ENCODE assay signal across 12 mouse cellular contexts in genomic region chr7:70336571-70337240, GRCm38 (mm10). TPM values are rescaled to one million over a fixed set of nuclear protein-coding genes. Genes with fewer than 3 reads are reported as not detected.
DNase-seq lines count a peak whose midpoint lies in the region; ATAC-seq and TF ChIP-seq lines count a peak whose summit lies in the region.
"Had no signal": no experiment of that assay in that cellular context is flagged by ENCODE, and none has a peak within 500 bp of the region (broad histone marks: within the 10 kb centered on the region; RNA-seq: fewer than 3 reads in every experiment).

No protein-coding gene starts in this region.

- 0 out of 2 replicates have a peak overlapping the region, but pooled peaks have one; percentile 71 for H3K27ac ChIP-seq in kidney, embryonic 15.5 days
- peak overlapping the region; percentile 86 for H3K27ac ChIP-seq in embryonic facial prominence, embryonic 10.5 days (replicated peaks)
- H3K27ac ChIP-seq in hindbrain, embryonic 16.5 days (ENCODE audit: low read depth, low read length): no peak overlapping the region
- H3K27ac ChIP-seq in neural tube, embryonic 14.5 days (ENCODE audit: low read depth, low read length): no peak overlapping the region
- H3K27ac ChIP-seq in thymus, adult 2 months (ENCODE audit: control insufficient read depth, insufficient read depth, low read length): no peak overlapping the region
- H3K27ac ChIP-seq: embryonic facial prominence, embryonic 12.5 days; limb, embryonic 12.5 days had no signal

- DNase-seq in kidney, adult 11 months: no peak
- peak; percentile 36 for DNase-seq in embryonic facial prominence, embryonic 10.5 days (ENCODE audit: low spot score)
- no peak for DNase-seq in left cerebral cortex, postnatal 36 days (ENCODE audit: low spot score in 2 of 2)
- no peak for DNase-seq in left cerebral cortex, postnatal 10 days (ENCODE audit: extremely low spot score in 1 of 2, low spot score in 2 of 2)
- DNase-seq in thymus, adult 2 months: no peak
- DNase-seq: gastrocnemius, postnatal 36 days had no signal

- H3K4me1 ChIP-seq in kidney, embryonic 15.5 days: peaks cover 63% of the 10 kb centered on the region
- peaks cover 68% of the 10 kb centered on the region for H3K4me1 ChIP-seq in embryonic facial prominence, embryonic 10.5 days
- peaks cover 7% of the 10 kb centered on the region for H3K4me1 ChIP-seq in hindbrain, embryonic 16.5 days (ENCODE audit: control insufficient read depth, insufficient read depth, low read depth, low read length)
- peaks cover 10% of the 10 kb centered on the region; the same call in 1 of the 2 replicates for H3K4me1 ChIP-seq in neural tube, embryonic 14.5 days (ENCODE audit: control insufficient read depth, insufficient read depth, low read length)
- no peaks in the 10 kb centered on the region for H3K4me1 ChIP-seq in thymus, adult 2 months (replicated peaks; ENCODE audit: control insufficient read depth, insufficient read depth, low read length)

- peak overlapping the region; percentile 67 for H3K4me2 ChIP-seq in kidney, embryonic 15.5 days
- peak overlapping the region; percentile 9; the same call in 1 of the 2 replicates for H3K4me2 ChIP-seq in hindbrain, embryonic 16.5 days (ENCODE audit: low read length)
- H3K4me2 ChIP-seq in neural tube, embryonic 14.5 days (ENCODE audit: low read depth, low read length): 0 out of 2 replicates have a peak overlapping the region, but pooled peaks have one; percentile 6

- peaks cover 21% of the 10 kb centered on the region for H3K27me3 ChIP-seq in kidney, embryonic 15.5 days
- peaks cover 100% of the 10 kb centered on the region for H3K27me3 ChIP-seq in embryonic facial prominence, embryonic 10.5 days (replicated peaks; ENCODE audit: low read depth, poor library complexity, severe bottlenecking)
- H3K27me3 ChIP-seq in hindbrain, embryonic 16.5 days (replicated peaks; ENCODE audit: control insufficient read depth, insufficient read depth, low read length): peaks cover 31% of the 10 kb centered on the region
- H3K27me3 ChIP-seq in neural tube, embryonic 14.5 days (ENCODE audit: control insufficient read depth, insufficient read depth, low read length): peaks cover 45% of the 10 kb centered on the region
- H3K27me3 ChIP-seq in thymus, adult 2 months (ENCODE audit: control insufficient read depth, insufficient read depth, low read length): peaks cover 2% of the 10 kb centered on the region; the same call in 1 of the 2 replicates

- peak overlapping the region; percentile 39 for H3K4me3 ChIP-seq in kidney, embryonic 15.5 days (replicated peaks)
- peak overlapping the region; percentile 64 for H3K4me3 ChIP-seq in embryonic facial prominence, embryonic 10.5 days
- H3K4me3 ChIP-seq in hindbrain, embryonic 16.5 days (ENCODE audit: low read length): 0 out of 2 replicates have a peak overlapping the region, but pooled peaks have one; percentile 1
- 0 out of 2 replicates have a peak overlapping the region, but pooled peaks have one; percentile 1 for H3K4me3 ChIP-seq in neural tube, embryonic 14.5 days (ENCODE audit: low read depth, low read length)
- H3K4me3 ChIP-seq in thymus, adult 2 months (ENCODE audit: control insufficient read depth, insufficient read depth, low read length): no peak overlapping the region

- WGBS in kidney, embryonic 15.5 days: 18% methylated on average over 13 of the region's 13 CpGs
- 10% methylated on average over 13 of the region's 13 CpGs for WGBS in embryonic facial prominence, embryonic 10.5 days
- 19% methylated on average over 13 of the region's 13 CpGs for WGBS in hindbrain, embryonic 16.5 days
- WGBS in neural tube, embryonic 14.5 days: 15% methylated on average over 13 of the region's 13 CpGs
- WGBS in thymus, adult 2 months: 15% methylated on average over 13 of the region's 13 CpGs

- intact Hi-C loops in left cerebral cortex, postnatal 36 days (cut with DNase I): loop anchor here (5.0 to 10.0 kb wide), 3 partner anchors 344 to 1962 kb away; no protein-coding TSS in a partner anchor
- intact Hi-C loops in left cerebral cortex, postnatal 10 days (cut with DNase I): loop anchor here (5.0 to 10.0 kb wide), 3 partner anchors 844 to 1962 kb away; no protein-coding TSS in a partner anchor

- H3K9ac ChIP-seq in kidney, embryonic 15.5 days: no peak overlapping the region
- no peak overlapping the region for H3K9ac ChIP-seq in hindbrain, embryonic 16.5 days (ENCODE audit: low read depth, low read length)
- H3K9ac ChIP-seq in neural tube, embryonic 14.5 days (replicated peaks; ENCODE audit: low read depth, low read length): no peak overlapping the region
- H3K9ac ChIP-seq: limb, embryonic 12.5 days had no signal

- ATAC-seq in kidney, embryonic 15.5 days (replicated peaks; ENCODE audit: low FRiP score): no peak
- ATAC-seq in hindbrain, embryonic 16.5 days: no peak
- no peak for ATAC-seq in neural tube, embryonic 14.5 days (ENCODE audit: low read depth)
- ATAC-seq: inflammation-experienced regulatory T-cells, adult 6 months had no signal

- H3K9me3 ChIP-seq in kidney, embryonic 15.5 days (replicated peaks): no peaks in the 10 kb centered on the region
- no peaks in the 10 kb centered on the region for H3K9me3 ChIP-seq in embryonic facial prominence, embryonic 10.5 days
- no peaks in the 10 kb centered on the region for H3K9me3 ChIP-seq in hindbrain, embryonic 16.5 days (ENCODE audit: control insufficient read depth, low read length)
- H3K9me3 ChIP-seq in neural tube, embryonic 14.5 days (ENCODE audit: control insufficient read depth, low read length): no peaks in the 10 kb centered on the region
- H3K9me3 ChIP-seq: embryonic facial prominence, embryonic 12.5 days; limb, embryonic 12.5 days had no signal

- peaks cover 20% of the 10 kb centered on the region; the same call in 1 of the 2 replicates for H3K36me3 ChIP-seq in kidney, embryonic 15.5 days
- peaks cover 11% of the 10 kb centered on the region; the same call in 1 of the 2 replicates for H3K36me3 ChIP-seq in embryonic facial prominence, embryonic 10.5 days (replicated peaks)
- no peaks in the 10 kb centered on the region for H3K36me3 ChIP-seq in hindbrain, embryonic 16.5 days (ENCODE audit: control insufficient read depth, insufficient read depth, low read length)
- no peaks in the 10 kb centered on the region for H3K36me3 ChIP-seq in neural tube, embryonic 14.5 days (ENCODE audit: control insufficient read depth, insufficient read depth, low read length)
- no peaks in the 10 kb centered on the region for H3K36me3 ChIP-seq in thymus, adult 2 months (ENCODE audit: control insufficient read depth, insufficient read depth, low read length)
- H3K36me3 ChIP-seq: embryonic facial prominence, embryonic 12.5 days; limb, embryonic 12.5 days had no signal

- no peak for TF ChIP-seq POLR2A in thymus, adult 2 months (IDR thresholded peaks at IDR 0.05; ENCODE audit: control insufficient read depth, extremely low read depth, insufficient read depth, low read length, poor library complexity)

- TF ChIP-seq CTCF in thymus, adult 2 months (IDR thresholded peaks at IDR 0.05; ENCODE audit: borderline replicate concordance, control insufficient read depth, extremely low read depth, insufficient read depth, low read length, poor library complexity): no peak

RNA-seq across cellular contexts. Expression of gene Nr2f2, which starts 29.8 kb away (rescaled TPM):
- polyA plus RNA-seq in kidney, embryonic 15.5 days (2015; fragmentation: Nextera tagmentation; extraction: Ambion mirVana): 230 and 240 TPM in 2 replicates
- polyA plus RNA-seq in embryonic facial prominence, embryonic 10.5 days (2016; fragmentation: Nextera tagmentation; extraction: Ambion mirVana): 89.7 and 99.8 TPM in 2 replicates
- polyA plus RNA-seq in hindbrain, embryonic 16.5 days (2015; fragmentation: Nextera tagmentation; extraction: Ambion mirVana): 63.1 and 68.9 TPM in 2 replicates
- polyA plus RNA-seq in neural tube, embryonic 14.5 days (2014; fragmentation: Nextera tagmentation; extraction: Ambion mirVana): 72.9 and 89.2 TPM in 2 replicates
- 10 to 100 TPM; 24.8 to 41.3 TPM for total RNA-seq in left cerebral cortex, postnatal 36 days (2021)
- total RNA-seq in left cerebral cortex, postnatal 10 days (2021): 10 to 100 TPM; 45.7 to 55.9 TPM
- 12.8 and 14.7 TPM in 2 replicates for polyA plus RNA-seq in thymus, adult 2 months (2012; rRNA removed)

Comparison
In these comparisons a context has a peak if more than half of its experiments do, and no peak if none do; other contexts are left out.
1. H3K27ac ChIP-seq: peak in kidney, embryonic 15.5 days (single experiment) and embryonic facial prominence, embryonic 10.5 days (single experiment); none in hindbrain, embryonic 16.5 days (single experiment), neural tube, embryonic 14.5 days (single experiment) and thymus, adult 2 months (single experiment).
2. H3K4me2 ChIP-seq: peak in every context shown above with its lines; median percentile 67 in kidney, embryonic 15.5 days; 9 in hindbrain, embryonic 16.5 days; 6 in neural tube, embryonic 14.5 days.